Mouse (Mus musculus): Measurements from ENCODE around the gene Tspan8. TPM values are rescaled to one million over a fixed set of nuclear protein-coding genes. Genes with fewer than 3 reads are reported as not detected.
"Not testable (repeated sequence)": the region's sequence is repeated elsewhere in the genome, so short reads cannot be mapped to it uniquely, and the experiment has no call there.

Tspan8 gene
- total RNA-seq (2014; fragmentation: Nextera tagmentation) (not detected in 2 replicates), total RNA-seq (2017) (1.6 TPM in 1 of 2 replicates, not detected in the other)

GRCm38 (mm10) chr10:115816511-115816910, at the start of gene Tspan8:
TSS of gene Tspan8 (plus strand) at chr10:115816832.
- peak; percentile 82 for ATAC-seq (replicated peaks; ENCODE audit: poor library complexity, severe bottlenecking)

GRCm38 (mm10) chr10:115770032-115770431, 46.6 kb upstream of the Tspan8 start:
- no peak for ATAC-seq (replicated peaks; ENCODE audit: poor library complexity, severe bottlenecking)

GRCm38 (mm10) chr10:115774451-115774850, 42.2 kb upstream of the Tspan8 start:
- ATAC-seq (replicated peaks; ENCODE audit: poor library complexity, severe bottlenecking): no peak

- no peak for ATAC-seq (replicated peaks; ENCODE audit: poor library complexity, severe bottlenecking)
Measured at GRCm38 (mm10) chr10:115775945-115776905, 40.4 kb upstream of the Tspan8 start.

- no peak for ATAC-seq (replicated peaks; ENCODE audit: poor library complexity, severe bottlenecking)
Measured at GRCm38 (mm10) chr10:115777366-115777765, 39.3 kb upstream of the Tspan8 start.

- no peak for ATAC-seq (replicated peaks; ENCODE audit: poor library complexity, severe bottlenecking)
Measured at GRCm38 (mm10) chr10:115778624-115779023, 38.0 kb upstream of the Tspan8 start.

GRCm38 (mm10) chr10:115780239-115781016, 36.2 kb upstream of the Tspan8 start:
- no peak for ATAC-seq (replicated peaks; ENCODE audit: poor library complexity, severe bottlenecking)

- ATAC-seq (replicated peaks; ENCODE audit: poor library complexity, severe bottlenecking): no peak
Measured at GRCm38 (mm10) chr10:115783232-115783631, 33.4 kb upstream of the Tspan8 start.

- no peak for ATAC-seq (replicated peaks; ENCODE audit: poor library complexity, severe bottlenecking)
Measured at GRCm38 (mm10) chr10:115790788-115791187, 25.8 kb upstream of the Tspan8 start.

GRCm38 (mm10) chr10:115796072-115796788, 20.4 kb upstream of the Tspan8 start:
- ATAC-seq (replicated peaks; ENCODE audit: poor library complexity, severe bottlenecking): no peak

- ATAC-seq (replicated peaks; ENCODE audit: poor library complexity, severe bottlenecking): no peak
Measured at GRCm38 (mm10) chr10:115801464-115801863, 15.2 kb upstream of the Tspan8 start.

GRCm38 (mm10) chr10:115803013-115803412, 13.6 kb upstream of the Tspan8 start:
- not testable (repeated sequence) for ATAC-seq (replicated peaks; ENCODE audit: poor library complexity, severe bottlenecking)

GRCm38 (mm10) chr10:115803765-115804164, 12.9 kb upstream of the Tspan8 start:
- peak; percentile 61 for ATAC-seq (replicated peaks; ENCODE audit: poor library complexity, severe bottlenecking)

GRCm38 (mm10) chr10:115805987-115806386, 10.6 kb upstream of the Tspan8 start:
- ATAC-seq (replicated peaks; ENCODE audit: poor library complexity, severe bottlenecking): peak; percentile 89

GRCm38 (mm10) chr10:115809169-115809568, 7.5 kb upstream of the Tspan8 start:
- no peak for ATAC-seq (replicated peaks; ENCODE audit: poor library complexity, severe bottlenecking)

GRCm38 (mm10) chr10:115811519-115811918, 5.1 kb upstream of the Tspan8 start:
- no peak for ATAC-seq (replicated peaks; ENCODE audit: poor library complexity, severe bottlenecking)

GRCm38 (mm10) chr10:115814878-115815277, 1.8 kb upstream of the Tspan8 start:
- ATAC-seq (replicated peaks; ENCODE audit: poor library complexity, severe bottlenecking): no peak

- ATAC-seq (replicated peaks; ENCODE audit: poor library complexity, severe bottlenecking): 0 out of 2 replicates have a peak, but pooled peaks have one; percentile 40
Measured at GRCm38 (mm10) chr10:115817056-115817724, 558 bp downstream of the Tspan8 start.

GRCm38 (mm10) chr10:115825289-115825688, 8.7 kb downstream of the Tspan8 start:
- ATAC-seq (replicated peaks; ENCODE audit: poor library complexity, severe bottlenecking): no peak

GRCm38 (mm10) chr10:115828872-115829271, 12.2 kb downstream of the Tspan8 start:
- no peak for ATAC-seq (replicated peaks; ENCODE audit: poor library complexity, severe bottlenecking)
